15 mouse cellular contexts compared by ENCODE assay signal in genomic region chr12:113030993-113031392, GRCm38 (mm10). TPM values are rescaled to one million over a fixed set of nuclear protein-coding genes. Genes with fewer than 3 reads are reported as not detected.
DNase-seq lines count a peak whose midpoint lies in the region; ATAC-seq and TF ChIP-seq lines count a peak whose summit lies in the region.
"Had no signal": no experiment of that assay in that cellular context is flagged by ENCODE, and none has a peak within 500 bp of the region (broad histone marks: within the 10 kb centered on the region; RNA-seq: fewer than 3 reads in every experiment).

No protein-coding gene starts in this region.

- WGBS in intestine, embryonic 15.5 days, result 74% methylated on average over 9 of the region's 9 CpGs
- 91% methylated on average over 9 of the region's 9 CpGs for WGBS in intestine, postnatal 0 days
- 46% methylated on average over 9 of the region's 9 CpGs for WGBS in liver, embryonic 11.5 days

- peaks cover 18% of the 10 kb centered on the region; the same call in 1 of the 2 replicates for H3K4me1 ChIP-seq in intestine, embryonic 15.5 days (replicated peaks)
- no peaks in the 10 kb centered on the region for H3K4me1 ChIP-seq in intestine, postnatal 0 days (replicated peaks; ENCODE audit: control insufficient read depth, insufficient read depth, low read length)
- peaks cover 19% of the 10 kb centered on the region for H3K4me1 ChIP-seq in brown adipose tissue, adult 24 weeks (ENCODE audit: control insufficient read depth, insufficient read depth, insufficient read length, low read length)
- peaks cover 33% of the 10 kb centered on the region for H3K4me1 ChIP-seq in liver, embryonic 11.5 days (replicated peaks; ENCODE audit: control insufficient read depth, insufficient read depth, low read length)

- peak; percentile 51 for DNase-seq in liver, embryonic 11.5 days (ENCODE audit: low spot score)
- no peak for DNase-seq in right cerebral cortex, adult 2 months (ENCODE audit: low spot score in 2 of 2)
- DNase-seq in left cerebral cortex, postnatal 10 days (ENCODE audit: extremely low spot score in 1 of 2, low spot score in 2 of 2), result no peak
- no peak for DNase-seq in heart, postnatal 4 days
- DNase-seq: gastrocnemius, postnatal 14 days; lung, postnatal 10 days; thymus, postnatal 4 days had no signal

- ATAC-seq in intestine, embryonic 15.5 days, result peak; percentile 26; the same call in 1 of the 2 replicates
- ATAC-seq in intestine, postnatal 0 days, result no peak
- peak; percentile 91 for ATAC-seq in liver, embryonic 11.5 days (replicated peaks; ENCODE audit: low FRiP score)
- ATAC-seq in monocyte, adult 5-6 weeks (replicated peaks; ENCODE audit: insufficient number of reproducible peaks, low FRiP score, low TSS enrichment, poor library complexity, severe bottlenecking), result peak; percentile 18; the same call in 1 of the 2 replicates
- ATAC-seq: Patski had no signal

- H3K27me3 ChIP-seq in intestine, embryonic 15.5 days (replicated peaks), result no peaks in the 10 kb centered on the region
- H3K27me3 ChIP-seq in intestine, postnatal 0 days (replicated peaks; ENCODE audit: control insufficient read depth, insufficient read depth, low read length), result no peaks in the 10 kb centered on the region
- no peaks in the 10 kb centered on the region for H3K27me3 ChIP-seq in liver, embryonic 11.5 days (replicated peaks; ENCODE audit: control insufficient read depth, insufficient read depth, low read length)
- H3K27me3 ChIP-seq: Patski had no signal

- no peak overlapping the region for H3K9ac ChIP-seq in intestine, embryonic 15.5 days
- no peak overlapping the region for H3K9ac ChIP-seq in intestine, postnatal 0 days (ENCODE audit: low read depth, low read length)
- peak overlapping the region; percentile 38 for H3K9ac ChIP-seq in liver, embryonic 11.5 days (ENCODE audit: low read depth, low read length)

- TF ChIP-seq CTCF in intestine, postnatal 0 days (IDR thresholded peaks at IDR 0.05; ENCODE audit: low read depth), result no peak

- H3K36me3 ChIP-seq in intestine, embryonic 15.5 days, result no peaks in the 10 kb centered on the region
- H3K36me3 ChIP-seq in intestine, postnatal 0 days (ENCODE audit: control insufficient read depth, insufficient read depth), result no peaks in the 10 kb centered on the region; the same call in 1 of the 2 replicates
- H3K36me3 ChIP-seq in liver, embryonic 11.5 days (ENCODE audit: control insufficient read depth, insufficient read depth, low read length), result 0 out of 2 replicates have a peak, but pooled peaks cover 4% of the 10 kb centered on the region

- H3K9me3 ChIP-seq in intestine, embryonic 15.5 days, result no peaks in the 10 kb centered on the region
- no peaks in the 10 kb centered on the region for H3K9me3 ChIP-seq in intestine, postnatal 0 days (ENCODE audit: control insufficient read depth)
- no peaks in the 10 kb centered on the region for H3K9me3 ChIP-seq in liver, embryonic 11.5 days (ENCODE audit: control insufficient read depth, low read length)

- no peak overlapping the region for H3K4me2 ChIP-seq in intestine, embryonic 15.5 days (replicated peaks)
- H3K4me2 ChIP-seq in intestine, postnatal 0 days (replicated peaks; ENCODE audit: low read depth), result no peak overlapping the region
- peak overlapping the region; percentile 49 for H3K4me2 ChIP-seq in liver, embryonic 11.5 days

- H3K4me3 ChIP-seq in intestine, embryonic 15.5 days (replicated peaks), result no peak overlapping the region
- no peak overlapping the region for H3K4me3 ChIP-seq in intestine, postnatal 0 days (ENCODE audit: low read depth, low read length)
- H3K4me3 ChIP-seq in brown adipose tissue, adult 24 weeks (ENCODE audit: insufficient read depth, low read depth, low read length), result no peak overlapping the region
- no peak overlapping the region for H3K4me3 ChIP-seq in liver, embryonic 11.5 days (ENCODE audit: low read depth, low read length)

- H3K27ac ChIP-seq in intestine, embryonic 15.5 days, result no peak overlapping the region
- H3K27ac ChIP-seq in intestine, postnatal 0 days (ENCODE audit: low read depth, low read length), result no peak overlapping the region
- peak overlapping the region; percentile 79 for H3K27ac ChIP-seq in brown adipose tissue, adult 24 weeks (replicated peaks; ENCODE audit: low read depth, low read length)
- H3K27ac ChIP-seq in liver, embryonic 11.5 days (ENCODE audit: low read depth, low read length), result peak overlapping the region; percentile 80

- intact Hi-C loops in left cerebral cortex, postnatal 10 days (cut with DNase I), result no loop called here

RNA-seq across cellular contexts. Expression of gene Pacs2, which starts 16.7 kb away (rescaled TPM):
- polyA plus RNA-seq in intestine, embryonic 15.5 days (2015; fragmentation: Nextera tagmentation; extraction: Ambion mirVana), result 11.7 and 12.1 TPM in 2 replicates
- polyA plus RNA-seq in intestine, postnatal 0 days (2015; fragmentation: Nextera tagmentation; extraction: Ambion mirVana), result 5.1 and 5.2 TPM in 2 replicates
- polyA plus RNA-seq in brown adipose tissue, adult 24 weeks (2012; ENCODE audit: insufficient read depth, insufficient read length, missing spikeins), result 8.8 and 15.8 TPM in 2 replicates
- 11.0 and 11.9 TPM in 2 replicates for polyA plus RNA-seq in liver, embryonic 11.5 days (2014; fragmentation: Nextera tagmentation; extraction: Ambion mirVana)
- 20.5 to 30.3 TPM (median 27.8 TPM) in 3 replicates for total RNA-seq in monocyte, adult 5-6 weeks (2017)
- total RNA-seq in left cerebral cortex, postnatal 10 days (2021), result 100 to 1,000 TPM; 126 to 128 TPM
- total RNA-seq in heart, postnatal 4 days (2021), result 10 to 100 TPM; 31.8 to 33.4 TPM

RNA-seq across cellular contexts. Expression of gene Brf1, which starts 30.5 kb away (rescaled TPM):
- 45.8 and 49.8 TPM in 2 replicates for polyA plus RNA-seq in intestine, embryonic 15.5 days (2015; fragmentation: Nextera tagmentation; extraction: Ambion mirVana)
- polyA plus RNA-seq in intestine, postnatal 0 days (2015; fragmentation: Nextera tagmentation; extraction: Ambion mirVana), result 17.9 and 21.3 TPM in 2 replicates
- polyA plus RNA-seq in brown adipose tissue, adult 24 weeks (2012; ENCODE audit: insufficient read depth, insufficient read length, missing spikeins), result 11.1 and 12.2 TPM in 2 replicates
- 51.8 and 52.9 TPM in 2 replicates for polyA plus RNA-seq in liver, embryonic 11.5 days (2014; fragmentation: Nextera tagmentation; extraction: Ambion mirVana)
- 84.1 to 109 TPM (median 105 TPM) in 3 replicates for total RNA-seq in monocyte, adult 5-6 weeks (2017)
- total RNA-seq in left cerebral cortex, postnatal 10 days (2021), result 10 to 100 TPM; 53.8 to 54.2 TPM
- total RNA-seq in heart, postnatal 4 days (2021), result 10 to 100 TPM; 38.3 to 40.8 TPM

RNA-seq across cellular contexts. Expression of gene Tex22, which starts 43.3 kb away (rescaled TPM):
- not detected in 2 replicates for polyA plus RNA-seq in intestine, embryonic 15.5 days (2015; fragmentation: Nextera tagmentation; extraction: Ambion mirVana)
- polyA plus RNA-seq in intestine, postnatal 0 days (2015; fragmentation: Nextera tagmentation; extraction: Ambion mirVana), result not detected in 2 replicates
- not detected in 2 replicates for polyA plus RNA-seq in brown adipose tissue, adult 24 weeks (2012; ENCODE audit: insufficient read depth, insufficient read length, missing spikeins)
- not detected in 2 replicates for polyA plus RNA-seq in liver, embryonic 11.5 days (2014; fragmentation: Nextera tagmentation; extraction: Ambion mirVana)
- 0.39 TPM in 1 of 3 replicates, not detected in the others for total RNA-seq in monocyte, adult 5-6 weeks (2017)
- under 1 TPM; 0.41 to 0.73 TPM for total RNA-seq in left cerebral cortex, postnatal 10 days (2021)
- total RNA-seq in heart, postnatal 4 days (2021), result under 1 TPM in 1 of 2 experiments, not detected in 1; 0.29 TPM
- polyA plus RNA-seq: cortical plate, adult 2 months; heart, postnatal 0 days; intestine, embryonic 14.5 days; Patski had no signal

RNA-seq across cellular contexts. Expression of gene Btbd6, which starts 54.7 kb away (rescaled TPM):
- 19.5 and 22.4 TPM in 2 replicates for polyA plus RNA-seq in intestine, embryonic 15.5 days (2015; fragmentation: Nextera tagmentation; extraction: Ambion mirVana)
- 13.1 and 13.3 TPM in 2 replicates for polyA plus RNA-seq in intestine, postnatal 0 days (2015; fragmentation: Nextera tagmentation; extraction: Ambion mirVana)
- 10.1 and 10.9 TPM in 2 replicates for polyA plus RNA-seq in brown adipose tissue, adult 24 weeks (2012; ENCODE audit: insufficient read depth, insufficient read length, missing spikeins)
- 12.3 and 12.4 TPM in 2 replicates for polyA plus RNA-seq in liver, embryonic 11.5 days (2014; fragmentation: Nextera tagmentation; extraction: Ambion mirVana)
- 2.6 to 4.7 TPM (median 3.0 TPM) in 3 replicates for total RNA-seq in monocyte, adult 5-6 weeks (2017)
- total RNA-seq in left cerebral cortex, postnatal 10 days (2021), result 10 to 100 TPM; 61.0 to 61.9 TPM
- total RNA-seq in heart, postnatal 4 days (2021), result 10 to 100 TPM; 26.0 to 28.1 TPM

Comparison
In these comparisons a context has a peak if more than half of its experiments do, and no peak if none do; other contexts are left out.
1. H3K27ac ChIP-seq: peak in brown adipose tissue, adult 24 weeks (single experiment) and liver, embryonic 11.5 days (single experiment); none in intestine, embryonic 15.5 days (single experiment) and intestine, postnatal 0 days (single experiment).